In genomic region chr2:156305818-156306217, GRCm38 (mm10) we compare ENCODE assay signal across 7 mouse cellular contexts. TPM values are rescaled to one million over a fixed set of nuclear protein-coding genes. Genes with fewer than 3 reads are reported as not detected.
DNase-seq lines count a peak whose midpoint lies in the region; ATAC-seq and TF ChIP-seq lines count a peak whose summit lies in the region.

No protein-coding gene starts in this region.

- H3K4me3 ChIP-seq in lung, embryonic 16.5 days (ENCODE audit: low read length) = no peak overlapping the region
- no peak overlapping the region for H3K4me3 ChIP-seq in midbrain, postnatal 0 days (ENCODE audit: low read depth, low read length)

- H3K4me2 ChIP-seq in lung, embryonic 16.5 days (ENCODE audit: low read depth, low read length) = no peak overlapping the region
- H3K4me2 ChIP-seq in midbrain, postnatal 0 days (ENCODE audit: low read depth, low read length, poor library complexity, severe bottlenecking) = no peak overlapping the region

- WGBS in lung, embryonic 16.5 days = 77% methylated on average over 2 of the region's 2 CpGs
- WGBS in midbrain, postnatal 0 days = 81% methylated on average over 2 of the region's 2 CpGs

- DNase-seq in lung, postnatal 14 days = no peak
- peak; percentile 66 for DNase-seq in NIH3T3 (ENCODE audit: low read depth)
- peak; percentile 58 for DNase-seq in embryo, embryonic 11 days
- DNase-seq in midbrain, postnatal 0 days (ENCODE audit: low spot score) = peak; percentile 58
- DNase-seq in left cerebral cortex, adult 18-20 months (ENCODE audit: low spot score in 2 of 2) = no peak
- DNase-seq in layer of hippocampus, adult 8-10 months (ENCODE audit: low spot score in 2 of 2) = no peak

- no peaks in the 10 kb centered on the region for H3K27me3 ChIP-seq in lung, embryonic 16.5 days (ENCODE audit: control insufficient read depth, insufficient read depth, low read depth, low read length)
- no peaks in the 10 kb centered on the region for H3K27me3 ChIP-seq in midbrain, postnatal 0 days (ENCODE audit: insufficient read depth, low read length)

- no peak overlapping the region for H3K27ac ChIP-seq in lung, embryonic 16.5 days (ENCODE audit: low read length)
- no peak overlapping the region for H3K27ac ChIP-seq in midbrain, postnatal 0 days (ENCODE audit: low read depth, low read length)

- no peaks in the 10 kb centered on the region for H3K9me3 ChIP-seq in lung, embryonic 16.5 days (ENCODE audit: control insufficient read depth, low read length)
- H3K9me3 ChIP-seq in midbrain, postnatal 0 days (ENCODE audit: low read length) = no peaks in the 10 kb centered on the region

- H3K36me3 ChIP-seq in lung, embryonic 16.5 days (ENCODE audit: control insufficient read depth, insufficient read depth, low read length) = peaks cover 9% of the 10 kb centered on the region
- peaks cover 31% of the 10 kb centered on the region for H3K36me3 ChIP-seq in midbrain, postnatal 0 days (ENCODE audit: insufficient read depth, low read length)

- peak; percentile 28; the same call in 1 of the 2 replicates for ATAC-seq in lung, embryonic 16.5 days (ENCODE audit: low read depth)
- ATAC-seq in midbrain, postnatal 0 days (ENCODE audit: low FRiP score) = 0 out of 2 replicates have a peak, but pooled peaks have one; percentile 27

- no peaks in the 10 kb centered on the region for H3K4me1 ChIP-seq in lung, embryonic 16.5 days (replicated peaks; ENCODE audit: control insufficient read depth, insufficient read depth, low read length)
- H3K4me1 ChIP-seq in midbrain, postnatal 0 days (ENCODE audit: insufficient read depth, low read length) = no peaks in the 10 kb centered on the region

- H3K9ac ChIP-seq in lung, embryonic 16.5 days (ENCODE audit: low read length) = no peak overlapping the region
- no peak overlapping the region for H3K9ac ChIP-seq in midbrain, postnatal 0 days (replicated peaks; ENCODE audit: low read length, poor library complexity, severe bottlenecking)

- TF ChIP-seq CTCF in midbrain, postnatal 0 days (IDR thresholded peaks at IDR 0.05) = peak; percentile 75

RNA-seq across cellular contexts. Expression of gene Cnbd2, which starts 6.3 kb away (rescaled TPM):
- polyA plus RNA-seq in lung, embryonic 16.5 days (2015; fragmentation: Nextera tagmentation; extraction: Ambion mirVana) = 3.8 and 4.4 TPM in 2 replicates
- total RNA-seq in midbrain, postnatal 0 days (2014; rRNA removed) = 3.2 and 3.3 TPM in 2 replicates
- polyA plus RNA-seq in midbrain, postnatal 0 days (2015; fragmentation: Nextera tagmentation; extraction: Ambion mirVana) = 8.9 and 10.0 TPM in 2 replicates
- total RNA-seq in left cerebral cortex, adult 18-20 months (2021) = 1 to 10 TPM; 5.4 to 5.6 TPM
- total RNA-seq in layer of hippocampus, adult 8-10 months (2022) = 1 to 10 TPM; 4.8 to 7.1 (median 6.8) TPM

RNA-seq across cellular contexts. Expression of gene Scand1, which starts 6.7 kb away (rescaled TPM):
- polyA plus RNA-seq in lung, embryonic 16.5 days (2015; fragmentation: Nextera tagmentation; extraction: Ambion mirVana) = 39.1 and 53.6 TPM in 2 replicates
- 268 and 307 TPM in 2 replicates for total RNA-seq in midbrain, postnatal 0 days (2014; rRNA removed)
- 132 and 145 TPM in 2 replicates for polyA plus RNA-seq in midbrain, postnatal 0 days (2015; fragmentation: Nextera tagmentation; extraction: Ambion mirVana)
- 10 to 100 TPM; 79.6 to 86.0 TPM for total RNA-seq in left cerebral cortex, adult 18-20 months (2021)
- 10 to 100 TPM; 59.9 to 80.3 (median 72.3) TPM for total RNA-seq in layer of hippocampus, adult 8-10 months (2022)

Comparison
In these comparisons a context has a peak if more than half of its experiments do, and no peak if none do; other contexts are left out.
1. DNase-seq: peak in NIH3T3 (single experiment), embryo, embryonic 11 days (single experiment) and midbrain, postnatal 0 days (single experiment); none in lung, postnatal 14 days (single experiment), left cerebral cortex, adult 18-20 months (0 of 2) and layer of hippocampus, adult 8-10 months (0 of 2).